Mouse (Mus musculus) B cell, adult 62 days (primary cell): Measurements from ENCODE around the gene Meioc. TPM values are rescaled to one million over a fixed set of nuclear protein-coding genes. Genes with fewer than 3 reads are reported as not detected.

Experiments used
- total RNA-seq: library from RNA; stranded (reverse); gene quantifications from 4 replicates; pipeline ENCODE4 v1.2.4, GENCODE M21; 2023

Gene Meioc
- not detected in 4 replicates for total RNA-seq

DNA sequence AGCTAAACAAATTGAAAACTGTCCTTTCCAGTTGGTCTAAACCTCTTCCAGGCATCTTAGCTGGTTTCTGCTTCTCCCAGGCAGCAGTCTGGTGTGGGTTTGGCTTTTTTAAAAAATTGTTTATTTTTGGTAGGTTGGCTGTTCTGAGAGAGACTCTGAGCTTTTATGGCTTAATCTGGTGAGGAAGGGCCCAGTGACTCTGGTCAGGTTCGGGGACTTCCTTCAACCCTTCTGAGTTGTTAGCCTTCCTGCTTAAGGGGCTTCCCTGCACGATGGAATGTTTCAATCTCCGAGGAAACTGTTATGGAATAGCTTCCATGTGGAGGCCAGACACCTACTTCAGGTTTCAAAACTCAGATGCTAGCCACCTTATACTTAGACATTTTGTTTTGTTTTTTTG is at the start of gene Meioc:
Gene Meioc (plus strand): TSS at position 301 of the 400 bp plus-strand sequence.

DNA sequence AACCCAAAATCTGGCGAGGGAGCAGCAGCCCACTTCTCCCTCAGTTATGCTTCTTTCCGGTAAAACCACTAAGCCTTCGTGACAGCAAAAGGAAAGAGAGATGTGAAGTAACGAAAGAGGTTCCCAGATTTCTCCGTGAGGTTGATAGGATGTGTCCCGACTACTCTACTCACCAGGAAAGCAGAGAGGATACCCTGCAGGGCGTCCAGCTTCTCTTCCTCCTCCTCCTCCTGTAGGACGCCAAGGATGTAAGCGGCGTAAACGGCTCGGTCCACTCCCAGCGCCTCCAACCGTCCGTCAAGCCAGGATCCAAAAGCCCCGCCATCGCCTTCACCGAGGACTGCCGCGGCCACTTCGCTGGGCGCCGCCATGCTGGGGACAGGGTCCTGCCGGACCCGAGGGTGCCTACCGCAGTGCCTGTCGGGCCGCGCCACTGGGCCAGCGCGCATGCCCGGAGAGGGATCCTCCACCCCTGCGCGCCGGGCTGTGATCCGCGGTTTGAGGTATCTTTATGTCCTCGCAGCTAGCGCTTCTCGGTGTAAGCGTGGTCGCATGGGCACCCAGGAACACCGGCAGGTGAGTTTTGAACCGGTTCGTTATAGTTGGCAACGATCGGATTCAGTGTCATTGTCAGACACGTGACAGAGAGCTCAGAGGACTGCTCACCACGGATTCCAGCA is 34.0 kb downstream of the Meioc start, which contains the start of gene Ccdc43:
Gene Ccdc43 (minus strand): TSS at position 445 of the 680 bp plus-strand sequence.

Other genes starting within 250 kb of the Meioc start
- gene Grn, start 233.4 kb upstream of the Meioc start, total RNA-seq = 58.2 to 73.6 TPM (median 69.4 TPM) in 4 replicates
- not detected in 4 replicates for gene Fam171a2, start 216.0 kb upstream of the Meioc start, total RNA-seq
- gene Itga2b, start 193.6 kb upstream of the Meioc start, total RNA-seq = 5.6 to 9.9 TPM (median 8.8 TPM) in 4 replicates
- gene Gpatch8, start 107.3 kb upstream of the Meioc start, total RNA-seq = 53.5 to 60.5 TPM (median 55.3 TPM) in 4 replicates
- not detected in 4 replicates for gene Gm11627, start 84.3 kb upstream of the Meioc start, total RNA-seq
- 0.16 TPM in 1 of 4 replicates, not detected in the others for gene Fzd2, start 59.3 kb upstream of the Meioc start, total RNA-seq
- gene Ccdc43, start 34.1 kb downstream of the Meioc start, total RNA-seq = 25.1 to 37.5 TPM (median 30.4 TPM) in 4 replicates
- 2.1 TPM in 1 of 4 replicates, not detected in the others for gene Adam11, start 97.7 kb downstream of the Meioc start, total RNA-seq
- gene Gjc1, start 156.0 kb downstream of the Meioc start, total RNA-seq = not detected in 4 replicates
- not detected in 4 replicates for gene Higd1b, start 172.1 kb downstream of the Meioc start, total RNA-seq
- 133 to 168 TPM (median 155 TPM) in 4 replicates for gene Eftud2, start 217.3 kb downstream of the Meioc start, total RNA-seq
- not detected in 4 replicates for gene Ccdc103, start 217.5 kb downstream of the Meioc start, total RNA-seq
- not detected in 4 replicates for gene Fam187a, start 221.5 kb downstream of the Meioc start, total RNA-seq
- not detected in 4 replicates for gene Gfap, start 237.2 kb downstream of the Meioc start, total RNA-seq